Mouse (Mus musculus): ENCODE measurements around the gene Myo1e. TPM values are rescaled to one million over a fixed set of nuclear protein-coding genes. Genes with fewer than 3 reads are reported as not detected.

The Myo1e gene
- polyA plus RNA-seq, 1 experiment = 7.9 TPM

DNA sequence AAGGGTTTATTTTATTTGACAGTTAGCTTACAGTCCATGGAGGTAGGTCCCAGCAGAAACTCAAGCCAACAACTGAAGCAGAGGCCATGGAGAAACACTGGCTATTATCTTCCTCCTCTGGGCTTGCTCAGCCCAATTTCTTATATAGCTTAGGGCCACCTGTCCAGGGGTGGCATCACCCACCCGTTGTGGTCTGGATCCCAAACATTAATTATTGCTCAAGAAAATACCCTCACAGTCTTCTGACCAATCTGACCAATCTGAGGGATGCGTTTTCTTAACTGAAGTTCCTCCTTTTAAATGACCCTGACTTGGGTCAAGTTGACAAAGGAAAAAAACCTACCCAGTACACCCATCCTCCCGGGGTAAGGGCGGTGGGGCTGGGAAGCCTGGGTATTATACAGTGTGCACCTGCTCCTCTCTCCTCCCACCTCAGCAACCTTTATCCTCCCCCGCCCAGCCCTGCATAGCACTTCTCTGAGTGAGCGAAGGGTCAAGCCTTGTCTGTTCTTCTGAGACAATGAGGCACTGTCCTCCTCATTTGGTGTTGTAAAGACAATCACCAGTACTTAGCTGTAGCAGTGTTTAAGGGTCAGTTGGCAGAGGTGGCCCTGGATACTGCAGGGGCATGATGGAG is 12.3 kb downstream of the Myo1e start:
- DNase-seq (ENCODE audit: extremely low spot score in 1 of 2, low spot score in 1 of 2) = no peak

DNA sequence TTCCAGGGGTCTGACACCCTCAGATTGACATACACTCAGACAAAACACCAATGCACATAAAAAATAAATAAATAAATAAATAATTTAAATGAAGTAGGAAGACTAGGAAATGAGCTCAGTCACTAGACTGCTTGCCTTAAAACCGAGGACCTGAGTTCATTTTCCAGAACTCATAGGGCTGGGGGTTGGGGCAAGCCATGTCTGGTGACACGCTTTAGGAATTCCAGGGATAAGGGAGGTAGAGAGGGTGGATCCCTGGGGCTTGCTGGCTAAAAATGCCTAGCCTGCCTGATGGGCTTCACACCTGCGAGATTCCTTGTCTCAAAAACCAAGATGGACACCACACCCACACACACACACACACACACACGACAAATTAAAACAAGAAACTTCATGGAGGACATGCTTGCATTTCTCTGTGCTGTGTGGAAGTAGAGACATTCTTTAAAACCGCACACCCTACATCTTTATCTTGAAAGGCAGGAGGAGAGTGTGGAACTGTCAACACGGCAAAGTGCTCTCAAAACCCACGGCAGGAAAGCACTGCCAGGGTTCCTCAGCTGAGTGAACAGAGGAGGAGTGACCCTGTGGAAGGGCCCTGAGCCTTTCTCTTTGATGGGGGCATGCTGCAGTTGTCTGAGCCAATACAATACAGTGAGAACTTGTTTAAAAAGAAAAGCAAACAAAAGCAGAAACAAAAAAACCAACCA is 13.5 kb downstream of the Myo1e start:
- no peak for DNase-seq (ENCODE audit: extremely low spot score in 1 of 2, low spot score in 1 of 2)

DNA sequence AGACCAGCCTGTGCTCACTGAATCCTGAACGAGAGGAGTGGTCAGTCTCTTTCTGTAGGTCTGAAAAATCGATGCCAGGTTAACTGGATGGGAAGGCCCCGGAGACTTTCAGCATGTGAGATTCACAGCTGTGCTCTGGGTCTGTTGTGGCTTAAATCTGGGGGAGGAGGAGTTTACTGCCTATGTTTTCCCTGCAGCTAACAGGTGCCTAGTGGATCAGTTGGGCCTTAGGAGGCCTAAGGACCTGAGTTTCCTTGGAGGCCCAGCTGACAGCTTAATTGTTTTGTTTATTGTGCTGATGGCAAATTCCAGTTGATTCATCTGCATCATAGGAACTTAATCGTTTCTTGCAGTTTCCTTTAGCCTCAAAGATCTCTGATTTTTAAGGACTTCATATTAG is 16.0 kb downstream of the Myo1e start:
- no peak for DNase-seq (ENCODE audit: extremely low spot score in 1 of 2, low spot score in 1 of 2)

- DNase-seq (ENCODE audit: extremely low spot score in 1 of 2, low spot score in 1 of 2) = no peak
Observed at GRCm38 (mm10) chr9:70224046-70224445, 16.9 kb downstream of the Myo1e start.

DNA sequence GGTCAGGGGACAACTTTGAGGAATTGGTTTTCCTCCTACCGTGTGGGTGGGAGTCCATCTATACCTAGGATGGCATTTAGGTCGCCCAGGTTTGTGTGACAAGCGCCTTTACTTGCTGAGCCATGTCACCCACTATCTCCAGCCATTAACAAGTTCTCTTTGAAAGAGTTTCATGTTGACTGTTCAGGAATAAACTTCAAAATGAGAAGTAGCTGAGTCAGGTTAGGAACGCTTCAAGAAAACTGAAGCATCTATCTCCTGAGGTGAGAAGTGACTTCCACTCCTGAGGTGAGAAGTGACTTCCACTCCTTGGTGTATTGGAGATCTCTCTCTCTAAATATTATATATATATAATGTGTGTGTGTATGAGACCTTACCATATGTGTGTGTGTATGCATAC is 19.2 kb downstream of the Myo1e start:
- DNase-seq (ENCODE audit: extremely low spot score in 1 of 2, low spot score in 1 of 2) = no peak

GRCm38 (mm10) chr9:70229823-70230222 is 22.7 kb downstream of the Myo1e start:
- no peak for DNase-seq (ENCODE audit: extremely low spot score in 1 of 2, low spot score in 1 of 2)

DNA sequence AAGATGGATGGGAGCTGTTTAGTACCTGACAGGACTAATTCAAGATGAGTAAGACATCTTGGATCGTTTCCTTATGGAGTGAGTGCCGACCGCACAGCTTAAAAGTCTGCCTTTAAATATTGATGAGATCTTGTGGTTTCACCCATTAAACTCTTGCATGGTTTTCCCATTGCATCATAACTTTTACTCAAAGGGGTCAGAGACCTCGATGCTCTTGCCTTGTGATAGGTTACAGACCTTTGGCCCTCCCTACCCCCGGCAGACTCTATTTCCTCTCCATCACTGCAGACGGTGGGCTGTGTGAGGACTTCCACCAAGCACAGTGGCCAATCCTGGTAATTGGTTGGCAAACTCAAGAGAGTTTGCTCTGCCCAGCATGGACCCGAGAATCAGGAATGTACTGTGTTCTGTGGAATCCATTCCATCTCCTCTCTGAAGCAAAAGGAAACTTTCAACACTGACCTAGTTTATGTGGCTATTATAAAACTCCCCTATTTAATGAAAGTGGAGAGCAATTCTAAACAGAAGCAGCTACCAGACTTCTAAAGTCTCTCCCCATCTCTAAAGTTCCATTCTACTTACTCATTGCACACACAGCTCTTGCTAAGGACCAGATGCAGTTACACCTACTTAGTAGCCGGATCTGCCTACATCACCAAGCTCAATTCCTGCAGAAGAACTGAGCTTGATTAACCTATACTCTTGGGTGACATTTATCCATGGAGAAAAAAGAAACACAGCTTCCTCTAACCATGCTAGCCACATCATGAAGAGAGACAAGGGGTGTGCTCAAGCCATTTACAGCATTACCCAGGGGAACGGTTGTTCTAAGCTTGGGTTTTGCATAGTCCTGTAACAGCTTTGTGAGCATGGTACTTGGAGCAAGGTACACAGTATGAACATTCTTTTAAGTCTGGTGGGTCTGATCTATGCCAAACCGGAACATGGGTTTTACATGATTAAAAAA is 25.2 kb downstream of the Myo1e start:
- DNase-seq (ENCODE audit: extremely low spot score in 1 of 2, low spot score in 1 of 2) = no peak

GRCm38 (mm10) chr9:70237136-70237535 is 30.0 kb downstream of the Myo1e start:
- DNase-seq (ENCODE audit: extremely low spot score in 1 of 2, low spot score in 1 of 2) = no peak

DNA sequence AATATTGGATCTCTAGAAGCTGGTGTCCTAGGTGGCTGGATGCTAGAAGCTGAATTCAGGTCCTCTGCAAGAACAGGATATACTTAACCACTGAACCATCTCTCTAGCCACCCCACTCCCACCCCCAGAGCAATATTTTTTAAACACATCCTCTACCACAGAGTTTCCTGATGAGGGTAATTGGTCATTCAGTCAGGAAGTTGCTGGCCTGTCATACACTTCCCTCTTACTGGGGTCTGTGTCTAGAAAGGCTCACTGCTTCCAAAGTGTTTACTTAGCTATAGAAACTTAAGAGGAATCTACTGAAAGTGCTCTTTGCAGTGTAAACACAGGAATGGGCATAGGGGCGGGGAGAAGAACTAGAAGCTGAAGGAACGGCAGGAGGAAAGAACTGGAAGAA is 30.4 kb downstream of the Myo1e start:
- DNase-seq (ENCODE audit: extremely low spot score in 1 of 2, low spot score in 1 of 2) = no peak

DNA sequence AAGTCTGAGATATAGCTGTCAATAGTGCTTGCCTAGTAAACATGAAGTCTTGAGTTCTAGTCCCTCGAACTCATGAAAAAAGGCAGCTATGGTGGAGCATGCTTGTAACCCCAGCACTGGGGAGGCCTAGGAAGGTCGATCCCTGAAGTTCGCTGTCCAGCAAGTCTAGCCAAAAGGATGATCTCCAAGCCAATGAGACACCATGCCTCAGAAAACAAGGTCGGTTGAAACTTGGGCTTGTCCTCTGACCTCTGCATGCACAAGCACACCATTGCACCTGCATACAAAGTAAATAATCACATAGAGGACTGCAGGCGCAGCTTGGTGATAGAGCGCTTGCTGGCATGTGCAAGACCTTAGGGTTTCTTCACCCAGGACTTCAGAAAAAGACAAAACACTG is 31.2 kb downstream of the Myo1e start:
- no peak for DNase-seq (ENCODE audit: extremely low spot score in 1 of 2, low spot score in 1 of 2)

DNA sequence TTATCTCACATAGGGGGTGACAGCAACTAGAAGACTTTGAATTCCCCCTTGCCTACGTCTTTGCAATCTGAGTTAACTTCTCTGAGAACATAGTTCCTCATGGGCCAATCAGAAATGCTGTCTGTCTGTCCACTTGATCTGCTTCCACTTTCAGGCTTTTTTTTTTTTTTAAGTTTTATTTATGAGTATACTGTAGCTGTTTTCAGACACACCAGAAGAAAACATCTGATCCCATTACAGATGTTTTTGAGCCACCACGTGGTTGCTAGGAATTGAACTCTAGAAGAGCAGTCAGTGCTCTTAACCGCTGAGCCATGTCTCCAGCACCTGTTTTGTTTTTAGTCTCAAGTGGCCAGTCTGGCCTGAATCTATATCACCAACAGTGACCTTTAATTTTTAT is 32.1 kb downstream of the Myo1e start:
- DNase-seq (ENCODE audit: extremely low spot score in 1 of 2, low spot score in 1 of 2) = no peak

DNA sequence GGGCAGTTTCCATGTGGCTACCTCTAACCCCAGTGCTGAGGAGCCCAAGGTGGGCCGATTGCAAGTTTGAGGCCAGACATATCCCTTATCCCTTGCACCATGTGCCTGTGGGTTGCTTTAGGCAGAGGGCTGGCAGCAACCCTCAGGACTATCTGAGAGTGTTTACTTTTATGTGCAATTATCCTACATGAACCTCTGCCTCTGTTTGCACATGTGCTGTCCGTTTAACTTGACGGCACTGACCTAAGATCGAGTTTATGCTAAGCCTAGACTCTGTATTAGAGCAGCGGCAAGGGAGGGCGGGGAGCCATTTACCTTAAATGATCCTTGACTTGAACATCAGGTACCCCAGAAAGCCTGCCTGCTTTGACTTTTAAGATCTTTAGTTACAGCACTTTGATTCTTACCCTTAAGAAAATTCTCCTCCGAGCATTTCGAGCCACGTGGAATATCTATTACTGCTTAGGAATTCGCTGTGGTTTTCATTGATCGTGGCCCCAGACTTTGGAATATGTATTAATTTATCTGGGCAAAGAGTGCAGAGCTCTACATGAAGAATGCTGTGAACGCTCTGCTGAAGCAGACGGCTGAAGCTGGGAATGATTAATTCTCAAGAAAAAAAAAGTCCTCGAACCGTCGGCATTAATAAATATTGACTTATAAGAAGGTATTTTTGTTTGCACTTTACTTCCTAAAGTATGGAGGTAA is 33.7 kb downstream of the Myo1e start:
- DNase-seq (ENCODE audit: extremely low spot score in 1 of 2, low spot score in 1 of 2) = no peak

GRCm38 (mm10) chr9:70241411-70241961 is 34.3 kb downstream of the Myo1e start:
- DNase-seq (ENCODE audit: extremely low spot score in 1 of 2, low spot score in 1 of 2) = no peak

DNA sequence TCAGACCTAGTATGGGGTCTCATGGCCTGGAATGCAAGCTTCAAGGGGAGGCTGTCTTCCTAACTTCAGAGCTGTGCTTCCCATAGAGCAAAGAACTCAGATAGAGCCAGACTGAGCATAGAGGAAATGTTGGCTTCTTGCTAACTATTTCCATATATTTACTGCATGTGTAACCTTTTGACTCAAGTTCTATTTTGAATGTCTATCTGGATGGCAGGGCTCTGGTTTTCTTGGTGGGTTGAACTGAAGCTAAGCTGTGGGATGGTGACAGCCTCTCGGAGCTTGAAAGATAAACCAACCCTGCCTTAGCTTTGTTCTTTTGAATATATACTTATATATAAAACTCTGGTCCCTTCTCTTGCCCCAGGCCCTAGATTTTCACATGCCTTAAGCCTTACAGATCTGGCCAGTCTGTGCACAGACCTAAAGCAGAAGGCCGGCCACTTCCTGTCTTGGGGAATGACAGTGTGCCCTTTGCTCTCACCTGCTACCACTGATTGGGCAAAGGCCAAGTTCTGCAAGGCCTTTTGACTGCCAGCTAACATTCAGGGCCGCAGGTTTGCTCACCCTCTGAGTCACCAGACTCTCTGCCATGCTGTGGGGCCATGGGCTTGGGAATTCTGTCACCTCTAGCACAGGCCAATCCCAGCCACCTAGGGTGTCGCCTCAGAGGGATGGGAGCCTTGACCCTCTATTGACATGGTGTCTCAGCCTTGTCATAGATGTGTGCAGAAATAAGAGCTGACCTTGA is 35.1 kb downstream of the Myo1e start:
- no peak for DNase-seq (ENCODE audit: extremely low spot score in 1 of 2, low spot score in 1 of 2)

GRCm38 (mm10) chr9:70243241-70243640 is 36.1 kb downstream of the Myo1e start:
- no peak for DNase-seq (ENCODE audit: extremely low spot score in 1 of 2, low spot score in 1 of 2)

DNA sequence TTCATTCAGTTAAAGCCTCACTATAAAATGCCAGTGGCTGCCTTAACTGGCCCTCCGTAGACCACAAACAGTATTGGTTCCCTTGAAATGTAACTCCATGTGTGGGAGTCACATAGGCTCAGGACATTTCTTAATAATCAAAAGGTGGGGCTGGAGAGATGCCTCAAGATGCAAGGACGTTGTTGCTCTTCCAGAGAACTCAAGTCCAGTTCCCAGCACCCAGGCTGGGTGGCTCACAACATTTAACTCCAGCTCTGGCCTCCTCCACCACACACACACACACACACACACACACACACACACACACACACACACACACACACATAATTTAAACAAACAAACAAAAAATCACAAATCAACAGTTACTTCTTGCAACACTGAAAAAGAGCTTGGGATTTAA is 36.6 kb downstream of the Myo1e start:
- no peak for DNase-seq (ENCODE audit: extremely low spot score in 1 of 2, low spot score in 1 of 2)

DNA sequence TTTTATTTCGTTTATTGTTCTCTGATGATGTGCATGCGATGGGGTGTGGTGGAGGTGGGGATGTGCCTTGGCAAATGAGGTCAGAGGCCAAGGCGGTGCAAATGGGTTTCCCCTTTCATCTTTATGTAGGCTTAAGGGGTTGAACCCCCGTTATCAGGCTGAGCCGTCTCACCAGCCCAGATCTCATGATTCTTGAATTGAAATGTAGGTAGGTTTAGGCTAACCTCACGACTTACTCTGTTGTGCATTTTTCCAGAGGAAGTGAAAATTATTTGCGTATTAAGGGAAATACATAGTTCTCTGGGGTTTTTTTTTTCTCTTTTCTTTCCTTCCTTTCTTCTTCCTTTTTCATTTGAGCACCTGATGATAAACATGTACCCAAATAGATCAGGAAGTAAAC is 37.0 kb downstream of the Myo1e start:
- DNase-seq (ENCODE audit: extremely low spot score in 1 of 2, low spot score in 1 of 2) = no peak

DNA sequence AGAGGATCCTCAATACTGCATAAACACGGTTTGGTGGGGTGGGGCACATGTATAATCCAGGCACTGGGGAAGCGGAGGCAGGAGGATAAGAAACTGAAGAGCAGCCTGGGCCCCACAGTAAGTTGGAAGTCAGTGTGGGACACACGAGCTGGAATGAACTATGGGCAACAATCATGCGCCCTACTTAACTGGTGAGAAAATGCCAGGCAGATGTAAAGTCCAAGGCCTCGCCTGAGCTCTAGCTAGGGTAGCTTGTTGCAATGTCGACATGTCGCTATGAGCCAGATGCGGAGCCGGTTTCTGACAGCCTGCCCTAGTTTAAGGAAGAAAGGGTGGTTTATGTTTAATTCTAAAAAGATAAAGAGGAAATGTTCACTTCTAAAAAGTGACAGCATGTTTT is 37.9 kb downstream of the Myo1e start:
- no peak for DNase-seq (ENCODE audit: extremely low spot score in 1 of 2, low spot score in 1 of 2)

DNA sequence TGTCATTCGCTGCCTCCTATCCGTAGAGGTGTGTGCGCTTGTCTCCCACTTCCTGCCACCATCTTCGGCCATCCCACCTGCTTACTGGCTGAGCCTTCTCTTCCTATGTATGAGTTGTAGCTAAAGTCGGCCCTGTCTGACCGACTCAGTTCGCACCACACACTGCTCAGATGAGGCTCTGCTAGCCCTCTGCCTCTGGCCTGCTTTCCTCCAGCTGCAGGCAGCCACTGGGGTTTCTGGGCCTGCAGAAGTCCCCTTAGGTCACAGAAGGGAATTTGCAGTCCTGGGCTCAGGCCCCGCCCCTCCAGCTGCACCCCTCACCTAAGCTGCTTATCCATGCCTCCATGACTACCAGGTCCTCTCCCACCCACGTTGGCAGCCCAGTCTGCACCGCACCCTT is 39.3 kb downstream of the Myo1e start:
- no peak for DNase-seq (ENCODE audit: extremely low spot score in 1 of 2, low spot score in 1 of 2)

- DNase-seq (ENCODE audit: extremely low spot score in 1 of 2, low spot score in 1 of 2) = no peak
Observed at GRCm38 (mm10) chr9:70248046-70248445, 40.9 kb downstream of the Myo1e start.

Data from frontal cortex, adult 2 months (tissue).